Mouse (Mus musculus) lung, embryonic 14.5 days (tissue): Measurements from ENCODE around the gene Tmprss6. TPM values are rescaled to one million over a fixed set of nuclear protein-coding genes. Genes with fewer than 3 reads are reported as not detected.
A peak's percentile ranks its signal among the peaks of the same experiment; 100 is the strongest.

Experiments used
- ATAC-seq: fragments of 200-750 bp; cut with Nextera tagmentation; 2 replicates; pipeline ENCODE4 v1.8.0; 2017; ENCODE audit warnings: mild to moderate bottlenecking, moderate TSS enrichment, moderate library complexity; ENCODE audit not compliant: insufficient read depth
- DNase-seq: peaks from one replicate; pipeline ENCODE4 v3.0.0-alpha.2; 2015
- H3K27ac ChIP-seq: fragments of 300-500 bp; sonication (generic); 2 replicates; pipeline ENCODE4 v1.5.1; 2014; ENCODE audit warnings: low read depth, mild to moderate bottlenecking, moderate library complexity
- H3K27me3 ChIP-seq: fragments of 300-500 bp; sonication (generic); 2 replicates; pipeline ENCODE4 v1.6.1; 2014; ENCODE audit warnings: low read length, control low read depth; ENCODE audit not compliant: insufficient read depth
- H3K36me3 ChIP-seq: fragments of 300-500 bp; sonication (generic); 2 replicates; pipeline ENCODE4 v1.6.1; 2014; ENCODE audit warnings: control low read depth; ENCODE audit not compliant: insufficient read depth
- H3K4me1 ChIP-seq: fragments of 300-500 bp; sonication (generic); 2 replicates; pipeline ENCODE4 v1.6.1; 2014; ENCODE audit warnings: antibody characterized with exemption, control low read depth; ENCODE audit not compliant: insufficient read depth
- H3K4me2 ChIP-seq: fragments of 300-500 bp; sonication (generic); 2 replicates; pipeline ENCODE4 v1.6.1; 2014; ENCODE audit warnings: mild to moderate bottlenecking
- H3K4me3 ChIP-seq: fragments of 300-500 bp; sonication (generic); 2 replicates; pipeline ENCODE4 v1.5.1; 2014; ENCODE audit warnings: low read depth, low read length
- H3K9ac ChIP-seq: fragments of 300-500 bp; sonication (generic); 2 replicates; pipeline ENCODE4 v1.6.1; 2014
- H3K9me3 ChIP-seq: fragments of 300-500 bp; sonication (generic); 2 replicates; pipeline ENCODE4 v1.6.1; 2016; ENCODE audit warnings: low read depth, low read length, control low read depth
- CTCF ChIP-seq: IDR thresholded peaks from 2 replicates; pipeline ENCODE4 v1.5.1; 2016; ENCODE audit warnings: antibody characterized with exemption, low read depth
- WGBS: fragments of 180-500 bp; shearing (Covaris S2); extraction: QIAGEN DNeasy Blood & Tissue Kit; methylation state at CpG from one replicate; pipeline ENCODE4 v1.1.7; 2014; 5-methylcytosine and 5-hydroxymethylcytosine counted together
- polyA plus RNA-seq: library from polyadenylated mRNA; unstranded; fragments of >200 nt; fragmentation: Nextera tagmentation; extraction: Ambion mirVana; gene quantifications from 2 replicates; pipeline ENCODE4 v1.2.1, GENCODE M21; 2014

The Tmprss6 gene
- polyA plus RNA-seq, 1 experiment from 2014 or later = 0.37 TPM

DNA sequence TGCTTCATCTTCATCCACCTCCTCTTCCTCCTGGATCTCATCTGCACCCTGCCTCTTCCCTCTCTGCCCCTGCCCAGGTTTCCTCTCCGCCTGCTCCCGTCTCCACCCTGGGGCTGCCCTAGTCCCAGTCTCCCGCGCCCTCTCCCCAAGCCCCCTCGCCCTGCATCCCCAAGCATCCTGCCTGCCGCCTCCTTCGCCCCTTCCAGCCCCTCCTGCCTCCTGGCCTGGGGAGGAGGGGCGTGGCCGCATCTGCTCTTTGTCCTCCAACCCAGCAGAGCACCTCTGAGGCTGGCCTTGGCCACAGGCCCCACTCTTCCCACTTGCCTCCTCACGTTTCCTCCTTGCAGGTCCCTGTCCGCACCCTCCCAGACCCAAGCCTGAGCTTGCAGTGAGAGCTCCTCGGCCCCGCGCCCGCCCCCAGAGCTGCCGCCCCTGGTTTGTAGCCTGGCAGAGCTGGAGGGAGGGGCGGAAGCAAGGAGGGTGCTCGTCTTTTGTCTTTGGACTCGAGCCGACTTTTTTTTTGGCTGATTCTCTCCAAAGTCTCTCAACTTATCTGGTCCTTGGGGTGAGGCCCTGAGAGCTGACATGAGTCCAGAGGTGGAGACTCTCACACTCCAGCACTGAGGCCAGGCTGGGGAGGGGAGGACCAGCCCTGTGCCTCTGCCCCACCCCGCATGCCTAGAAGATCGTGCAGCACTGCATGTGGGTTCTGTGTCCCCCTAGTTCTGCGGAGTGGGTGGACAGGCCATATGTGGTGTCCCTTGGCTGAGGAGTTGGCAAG is 31.0 kb downstream of the Tmprss6 start:
- WGBS = 9% methylated on average over 22 of the region's 23 CpGs
- no peaks in the 10 kb centered on the region for H3K27me3 ChIP-seq
- no peak for TF ChIP-seq CTCF
- peak overlapping the region; percentile 32 for H3K9ac ChIP-seq
- peak overlapping the region; percentile 89 for H3K27ac ChIP-seq
- DNase-seq (peak; percentile 85), ATAC-seq (peak; percentile 55)
- H3K9me3 ChIP-seq = no peaks in the 10 kb centered on the region
- H3K36me3 ChIP-seq = peaks cover 31% of the 10 kb centered on the region
- H3K4me2 ChIP-seq = peak overlapping the region; percentile 68
- H3K4me3 ChIP-seq = peak overlapping the region; percentile 32; the same call in 1 of the 2 replicates
- H3K4me1 ChIP-seq = peaks cover 21% of the 10 kb centered on the region

DNA sequence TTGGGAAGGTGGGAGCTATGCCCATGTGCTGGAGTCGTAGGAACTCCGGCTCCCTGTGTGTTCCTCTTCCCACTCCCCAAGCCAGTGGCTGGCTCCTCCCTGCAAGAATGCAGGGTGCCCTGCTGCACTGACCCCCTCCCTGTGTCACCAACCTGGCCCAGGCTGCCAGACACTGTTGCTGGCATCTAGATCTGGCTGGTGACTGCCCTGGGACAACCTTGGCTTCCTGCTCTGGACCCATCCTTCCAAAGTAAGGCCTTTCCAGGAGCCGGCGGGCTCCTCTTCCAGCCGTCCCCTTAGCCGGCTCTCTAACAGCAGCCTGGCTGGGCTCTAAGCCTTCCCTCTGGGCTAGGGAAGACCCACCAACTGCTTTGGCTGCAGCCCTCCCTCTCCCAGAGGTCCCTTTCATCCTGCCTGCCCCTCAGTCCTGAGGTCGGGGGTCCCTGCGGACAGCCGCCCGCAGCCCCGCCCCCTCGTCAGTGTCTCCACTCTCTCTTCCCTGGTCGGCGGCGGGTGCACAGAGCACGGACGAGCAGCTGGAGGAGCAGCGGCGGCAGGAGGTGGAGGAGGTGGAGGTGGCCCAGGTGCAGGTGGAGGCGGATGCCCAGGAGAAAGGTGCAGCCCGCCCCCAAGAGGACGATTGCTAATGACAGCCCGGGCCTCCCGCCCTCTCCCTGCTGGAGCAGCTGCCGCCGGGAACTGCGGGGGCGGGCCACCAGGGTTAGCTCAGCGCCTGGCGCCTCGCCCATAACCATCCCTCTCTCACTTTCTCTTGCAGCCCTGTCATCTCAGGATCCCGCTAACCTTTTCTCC is 31.8 kb downstream of the Tmprss6 start:
- Histone ChIP-seq H3K9me3 (no peaks in the 10 kb centered on the region), H3K9ac (peak overlapping the region; percentile 50), H3K4me2 (peak overlapping the region; percentile 68), H3K27me3 (no peaks in the 10 kb centered on the region), H3K27ac (peak overlapping the region; percentile 89), H3K4me3 (peak overlapping the region; percentile 32), H3K4me1 (peaks cover 21% of the 10 kb centered on the region), H3K36me3 (peaks cover 37% of the 10 kb centered on the region)
- peak; percentile 57 for TF ChIP-seq CTCF
- DNase-seq (peak; percentile 96), ATAC-seq (peak; percentile 69)
- WGBS = 11% methylated on average over 30 of the region's 32 CpGs

DNA sequence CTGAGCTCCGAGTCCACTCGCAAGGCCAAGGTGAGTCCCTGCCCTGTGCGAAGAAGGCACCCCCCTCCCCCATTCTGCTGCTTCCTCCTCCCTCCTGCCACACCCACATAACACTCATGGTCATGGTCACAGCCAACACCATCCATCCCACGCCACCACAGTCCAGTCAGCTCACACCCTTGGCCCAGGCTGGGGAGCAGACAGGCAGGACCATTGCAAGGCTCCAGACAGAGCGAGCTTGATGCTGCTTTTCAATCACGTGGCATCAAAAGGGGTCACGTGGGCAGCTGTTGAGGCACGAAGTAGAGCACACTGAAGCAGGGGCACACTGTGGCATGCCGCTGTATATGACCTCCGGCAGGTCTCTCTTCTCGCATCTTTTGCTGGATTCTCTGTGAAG is 32.8 kb downstream of the Tmprss6 start:
- H3K9me3 ChIP-seq = no peaks in the 10 kb centered on the region
- DNase-seq (no peak), ATAC-seq (no peak; the same call in 1 of the 2 replicates)
- no peaks in the 10 kb centered on the region for H3K27me3 ChIP-seq
- TF ChIP-seq CTCF = no peak
- no peak overlapping the region for H3K4me3 ChIP-seq
- H3K4me1 ChIP-seq = peaks cover 21% of the 10 kb centered on the region
- no peak overlapping the region for H3K4me2 ChIP-seq
- H3K27ac ChIP-seq = no peak overlapping the region
- H3K9ac ChIP-seq = no peak overlapping the region
- WGBS = 79% methylated on average over 11 of the region's 11 CpGs
- H3K36me3 ChIP-seq = peaks cover 42% of the 10 kb centered on the region

DNA sequence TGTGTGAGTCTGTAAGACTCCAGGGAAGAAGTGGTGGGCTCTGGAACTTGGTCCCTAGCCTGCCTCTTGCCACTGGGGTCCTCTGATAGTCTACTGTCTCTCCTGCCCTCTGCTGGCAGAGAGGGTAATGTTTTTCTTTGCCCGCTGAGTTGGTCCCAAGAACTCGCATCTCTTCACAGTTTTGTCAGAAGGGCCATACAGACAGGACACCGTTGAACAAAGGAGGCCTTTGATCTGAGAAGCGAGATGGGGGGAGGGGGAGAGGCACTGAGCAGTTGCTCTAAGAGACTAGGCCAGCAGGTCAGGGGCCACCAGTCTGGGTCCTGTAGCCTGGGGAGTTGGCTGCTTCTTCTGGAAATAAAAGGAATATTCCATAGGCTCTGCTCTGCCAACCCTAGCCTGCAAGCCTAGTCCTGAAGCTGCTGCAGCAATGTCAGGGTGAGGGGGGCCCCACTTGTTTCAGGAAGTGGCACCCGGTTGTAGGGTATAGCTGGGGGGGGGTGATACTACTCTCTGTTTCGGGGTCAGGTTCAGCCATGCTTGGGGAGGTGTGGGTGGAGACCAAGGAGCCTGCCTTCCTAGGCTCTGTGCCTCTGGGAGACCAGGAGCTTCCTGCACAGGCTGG is 33.4 kb downstream of the Tmprss6 start:
- Histone ChIP-seq H3K4me2 (no peak overlapping the region), H3K27ac (no peak overlapping the region), H3K9ac (no peak overlapping the region), H3K4me3 (no peak overlapping the region), H3K4me1 (peaks cover 21% of the 10 kb centered on the region), H3K27me3 (no peaks in the 10 kb centered on the region), H3K9me3 (no peaks in the 10 kb centered on the region), H3K36me3 (peaks cover 42% of the 10 kb centered on the region)
- ATAC-seq (no peak), DNase-seq (peak; percentile 79)
- peak; percentile 80 for TF ChIP-seq CTCF
- WGBS = 31% methylated on average over 6 of the region's 6 CpGs

DNA sequence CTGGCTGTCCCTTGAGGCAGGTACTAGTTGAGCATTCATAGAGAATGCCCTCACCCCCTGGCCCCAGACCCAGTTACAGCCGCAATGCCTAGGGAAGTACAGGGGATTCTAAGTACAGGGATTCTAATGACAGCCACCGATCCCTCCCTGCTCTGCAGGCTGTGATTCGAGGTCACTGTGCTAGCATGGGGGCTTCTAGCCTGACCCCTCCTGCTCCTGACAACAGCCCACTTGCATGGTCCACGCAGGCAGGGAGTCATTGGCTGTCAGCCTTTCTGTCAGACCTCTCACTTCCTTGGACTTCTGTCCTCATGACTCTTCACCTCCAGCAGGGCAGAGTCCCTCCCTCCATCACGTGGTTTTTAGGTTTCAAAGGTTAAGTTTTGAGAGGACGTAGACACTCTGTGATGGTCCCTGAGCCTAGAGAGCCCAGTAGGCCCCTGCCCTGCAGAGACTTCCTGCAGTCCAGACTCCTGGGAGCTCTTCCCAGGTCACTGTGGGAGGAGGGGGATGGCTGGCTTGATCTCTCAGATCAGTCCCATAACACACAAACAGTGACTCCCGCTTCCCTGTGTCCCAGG is 36.8 kb downstream of the Tmprss6 start:
- no peak for TF ChIP-seq CTCF
- WGBS = 71% methylated on average over 7 of the region's 7 CpGs

DNA sequence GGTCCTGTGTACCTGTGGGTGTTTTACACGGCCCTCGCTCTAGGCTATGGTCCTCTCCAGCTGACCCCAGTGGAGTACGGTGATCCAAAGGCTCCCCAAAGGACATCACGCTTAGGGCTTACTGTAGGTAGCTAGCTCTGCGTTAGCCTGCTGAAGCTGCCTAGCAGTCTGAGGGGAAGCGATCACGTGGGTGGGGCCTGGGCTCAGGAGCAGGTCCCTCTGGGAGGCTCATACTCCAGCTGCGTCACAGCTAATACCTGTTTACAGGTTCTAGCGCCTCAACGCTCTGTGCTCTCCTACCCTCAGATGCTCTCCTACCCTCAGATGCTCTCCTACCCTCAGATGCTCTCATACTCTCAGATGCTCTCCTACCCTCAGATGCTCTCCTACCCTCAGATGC is 37.6 kb downstream of the Tmprss6 start:
- Histone ChIP-seq H3K27ac (no peak overlapping the region), H3K4me3 (no peak overlapping the region), H3K9ac (no peak overlapping the region), H3K4me1 (peaks cover 6% of the 10 kb centered on the region; the same call in 1 of the 2 replicates), H3K27me3 (no peaks in the 10 kb centered on the region), H3K36me3 (peaks cover 36% of the 10 kb centered on the region), H3K4me2 (no peak overlapping the region), H3K9me3 (no peaks in the 10 kb centered on the region)
- TF ChIP-seq CTCF = no peak
- ATAC-seq (no peak), DNase-seq (no peak)
- WGBS = 85% methylated on average over 10 of the region's 10 CpGs

More for the DNA sequence above, 36.8 kb downstream of the Tmprss6 start:
- Histone ChIP-seq H3K27me3 (no peaks in the 10 kb centered on the region), H3K27ac (no peak overlapping the region), H3K9ac (no peak overlapping the region), H3K4me2 (no peak overlapping the region), H3K36me3 (peaks cover 42% of the 10 kb centered on the region), H3K4me3 (no peak overlapping the region), H3K9me3 (no peaks in the 10 kb centered on the region), H3K4me1 (peaks cover 12% of the 10 kb centered on the region; the same call in 1 of the 2 replicates)
- no peak for ATAC-seq
- DNase-seq = no peak
